Mouse (Mus musculus) intestine, postnatal 0 days (tissue): ENCODE measurements at regions not wholly inside any gene's neighbourhood (a gene's known extent, or its start where the extent isn't known, plus 50 kb on each side); places are given as distances from the start of the nearest gene placed in this dataset.

ENCODE experiments used
- ATAC-seq: fragments of 200-750 bp; cut with Nextera tagmentation; 2 replicates; pipeline ENCODE4 v1.8.0; 2017; ENCODE audit warnings: mild to moderate bottlenecking, moderate TSS enrichment, moderate library complexity
- H3K27ac ChIP-seq: fragments of 300-500 bp; sonication (generic); 2 replicates; pipeline ENCODE4 v1.5.1; 2014; ENCODE audit warnings: mild to moderate bottlenecking, low read depth, low read length, moderate library complexity
- H3K27me3 ChIP-seq: fragments of 300-500 bp; sonication (generic); replicated peaks from 2 replicates; pipeline ENCODE4 v1.6.1; 2014; ENCODE audit warnings: low read length, mixed read lengths; ENCODE audit not compliant: control insufficient read depth, insufficient read depth
- H3K36me3 ChIP-seq: fragments of 300-500 bp; sonication (generic); 2 replicates; pipeline ENCODE4 v1.6.1; 2014; ENCODE audit warnings: mild to moderate bottlenecking, moderate library complexity; ENCODE audit not compliant: control insufficient read depth, insufficient read depth
- H3K4me1 ChIP-seq: fragments of 300-500 bp; sonication (generic); replicated peaks from 2 replicates; pipeline ENCODE4 v1.6.1; 2014; ENCODE audit warnings: antibody characterized with exemption, low read length, mixed read lengths; ENCODE audit not compliant: control insufficient read depth, insufficient read depth
- H3K4me2 ChIP-seq: fragments of 300-500 bp; sonication (generic); replicated peaks from 2 replicates; pipeline ENCODE4 v1.6.1; 2014; ENCODE audit warnings: low read depth, mild to moderate bottlenecking, moderate library complexity
- H3K4me3 ChIP-seq: fragments of 300-500 bp; sonication (generic); 2 replicates; pipeline ENCODE4 v1.5.1; 2014; ENCODE audit warnings: low read depth, low read length
- H3K9ac ChIP-seq: fragments of 300-500 bp; sonication (generic); 2 replicates; pipeline ENCODE4 v1.6.1; 2014; ENCODE audit warnings: mild to moderate bottlenecking, low read depth, low read length
- H3K9me3 ChIP-seq: fragments of 300-500 bp; sonication (generic); 2 replicates; pipeline ENCODE4 v1.6.1; 2016; ENCODE audit warnings: mixed run types; ENCODE audit not compliant: control insufficient read depth
- CTCF ChIP-seq: sonication (generic); IDR thresholded peaks from 2 replicates; pipeline ENCODE4 v1.5.1; 2016; ENCODE audit warnings: low read depth, mild to moderate bottlenecking, control low read depth, antibody characterized with exemption, moderate library complexity
- WGBS: fragments of 180-500 bp; shearing (Covaris S2); extraction: QIAGEN DNeasy Blood & Tissue Kit; methylation state at CpG from one replicate; pipeline ENCODE4 v1.1.7; 2014; 5-methylcytosine and 5-hydroxymethylcytosine counted together

DNA sequence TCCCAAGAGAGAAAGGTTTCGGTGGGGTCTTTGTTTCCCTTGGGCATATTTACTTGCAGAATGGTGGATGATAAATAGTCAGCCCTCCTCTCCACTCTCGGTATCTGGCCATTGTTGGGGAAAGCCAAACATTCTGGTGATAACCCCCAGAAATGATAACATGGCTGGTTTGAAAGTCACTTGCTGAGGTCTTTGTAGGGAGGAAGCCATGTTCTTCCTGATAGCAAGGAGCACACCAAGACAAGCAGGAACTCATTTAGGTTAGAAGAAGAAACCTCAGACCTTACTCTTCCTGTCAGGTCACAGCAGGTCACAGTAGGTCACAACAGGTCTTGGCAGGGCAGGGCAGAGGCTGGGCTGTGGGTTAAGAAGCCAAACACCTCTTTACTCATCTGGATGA is 144.1 kb upstream of the Jun start:
- no peaks in the 10 kb centered on the region for H3K36me3 ChIP-seq
- WGBS = 66% methylated on average over 2 of the region's 2 CpGs
- TF ChIP-seq CTCF = no peak
- ATAC-seq = no peak
- H3K4me2 ChIP-seq = no peak overlapping the region
- H3K4me3 ChIP-seq = no peak overlapping the region
- H3K4me1 ChIP-seq = peaks cover 11% of the 10 kb centered on the region; the same call in 1 of the 2 replicates
- H3K27ac ChIP-seq = no peak overlapping the region
- H3K27me3 ChIP-seq = no peaks in the 10 kb centered on the region
- no peaks in the 10 kb centered on the region for H3K9me3 ChIP-seq
- no peak overlapping the region for H3K9ac ChIP-seq

DNA sequence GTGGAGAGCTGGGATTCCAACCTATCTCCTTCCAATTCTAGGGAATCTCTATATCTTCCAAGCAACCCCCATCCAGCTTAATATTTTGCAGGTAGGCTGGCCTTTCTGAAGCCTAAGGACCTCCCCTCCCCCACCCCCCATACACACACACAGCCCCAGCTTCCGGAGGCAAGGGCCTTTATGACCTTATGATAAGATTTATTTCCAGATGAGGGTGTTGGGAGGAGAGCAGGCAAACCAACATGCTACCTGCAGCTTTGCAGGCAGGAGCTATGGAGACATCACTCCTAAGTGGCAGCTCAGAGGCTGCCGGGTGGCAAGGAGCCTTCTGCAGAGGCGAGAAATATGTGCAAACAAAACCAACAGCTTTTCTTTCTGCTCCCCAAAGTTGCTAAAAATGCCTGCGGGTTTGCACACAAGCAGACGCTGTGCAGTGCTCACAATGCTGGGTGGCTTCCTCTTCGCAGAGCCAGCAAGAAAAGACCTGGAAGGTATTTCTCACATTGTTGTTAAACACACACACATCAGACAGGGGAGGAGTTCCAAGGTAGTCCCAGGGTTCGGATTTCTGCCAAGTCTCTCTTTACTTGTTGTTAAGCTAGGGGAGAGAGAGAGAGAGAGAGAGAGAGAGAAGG is 145.2 kb upstream of the Jun start:
- Histone ChIP-seq H3K9ac (no peak overlapping the region), H3K4me1 (peaks cover 11% of the 10 kb centered on the region; the same call in 1 of the 2 replicates), H3K36me3 (no peaks in the 10 kb centered on the region), H3K9me3 (no peaks in the 10 kb centered on the region), H3K27me3 (no peaks in the 10 kb centered on the region), H3K4me2 (no peak overlapping the region), H3K4me3 (no peak overlapping the region), H3K27ac (no peak overlapping the region)
- WGBS = 26% methylated on average over 7 of the region's 7 CpGs
- TF ChIP-seq CTCF = no peak
- ATAC-seq = no peak

DNA sequence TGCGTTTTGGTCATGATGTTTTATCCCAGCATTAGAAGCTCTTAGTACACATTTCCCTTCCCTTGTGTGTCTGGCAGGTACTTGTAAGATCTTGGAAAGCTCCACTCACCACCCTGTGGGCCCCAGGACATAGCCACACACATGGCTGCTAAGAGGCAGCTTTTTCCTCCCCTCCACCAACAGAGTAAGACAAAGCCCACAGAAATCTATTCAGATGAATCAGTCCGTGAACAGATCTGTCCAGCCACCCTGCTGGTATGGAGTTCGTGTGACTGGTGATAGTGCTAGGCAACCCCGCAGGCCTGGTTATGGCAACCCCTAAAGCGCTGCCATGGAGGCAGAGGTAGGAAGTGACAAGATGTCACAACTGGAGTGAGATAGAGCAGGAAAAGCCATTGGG is 147.4 kb upstream of the Jun start:
- H3K36me3 ChIP-seq = no peaks in the 10 kb centered on the region
- WGBS = 92% methylated on average over 5 of the region's 5 CpGs
- 0 out of 2 replicates have a peak, but pooled peaks cover 4% of the 10 kb centered on the region for H3K4me1 ChIP-seq
- H3K4me3 ChIP-seq = no peak overlapping the region
- ATAC-seq = no peak
- TF ChIP-seq CTCF = no peak
- H3K4me2 ChIP-seq = no peak overlapping the region
- H3K9ac ChIP-seq = no peak overlapping the region
- H3K27me3 ChIP-seq = no peaks in the 10 kb centered on the region
- H3K27ac ChIP-seq = no peak overlapping the region
- H3K9me3 ChIP-seq = no peaks in the 10 kb centered on the region

DNA sequence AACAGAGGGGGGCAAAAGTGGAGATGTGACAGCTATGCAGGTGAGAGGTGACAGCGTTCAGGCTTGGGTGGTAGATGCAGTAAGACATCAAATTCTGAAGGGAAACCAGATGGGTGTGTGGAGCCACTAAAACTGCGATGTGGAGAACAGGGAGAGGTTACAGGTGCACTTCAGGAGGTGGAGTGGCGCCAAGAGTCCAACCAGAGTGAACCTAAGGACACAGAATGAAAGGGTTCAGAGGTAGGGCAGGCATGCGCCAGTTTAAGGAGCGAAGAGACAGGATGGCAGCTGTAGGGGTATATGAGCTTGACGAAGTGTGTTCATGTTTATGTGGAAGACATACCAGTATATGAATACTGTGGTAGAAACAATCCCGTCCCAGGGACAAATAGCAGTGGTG is 148.1 kb upstream of the Jun start:
- 0 out of 2 replicates have a peak, but pooled peaks have one; percentile 33 for ATAC-seq
- WGBS = 83% methylated on average over 7 of the region's 7 CpGs
- Histone ChIP-seq H3K4me3 (no peak overlapping the region), H3K27me3 (no peaks in the 10 kb centered on the region), H3K4me2 (no peak overlapping the region), H3K4me1 (0 out of 2 replicates have a peak, but pooled peaks cover 4% of the 10 kb centered on the region), H3K36me3 (no peaks in the 10 kb centered on the region), H3K9ac (no peak overlapping the region), H3K9me3 (no peaks in the 10 kb centered on the region), H3K27ac (no peak overlapping the region)
- no peak for TF ChIP-seq CTCF

DNA sequence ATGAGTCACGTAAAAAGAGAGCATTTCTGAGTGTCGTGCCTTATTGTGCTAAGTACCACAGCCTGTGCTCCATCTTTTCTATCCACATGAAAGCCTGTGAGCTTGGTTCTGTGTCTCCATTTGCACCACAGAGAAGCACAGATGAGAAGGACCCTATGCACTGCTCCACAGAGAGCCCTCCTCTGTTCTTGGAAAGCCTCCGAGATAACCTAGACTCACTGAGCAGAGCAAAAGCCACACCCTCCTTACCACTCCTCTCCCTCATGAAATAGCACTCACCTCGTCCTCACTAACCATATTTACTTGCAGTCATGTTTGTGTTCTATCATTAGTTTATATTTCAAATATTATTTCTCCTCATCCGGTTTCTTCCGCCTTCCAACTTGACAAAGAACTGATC is 150.5 kb upstream of the Jun start:
- H3K27ac ChIP-seq = no peak overlapping the region
- ATAC-seq = no peak
- 82% methylated on average over 6 of the region's 6 CpGs for WGBS
- TF ChIP-seq CTCF = no peak
- no peaks in the 10 kb centered on the region for H3K36me3 ChIP-seq
- no peaks in the 10 kb centered on the region for H3K9me3 ChIP-seq
- no peak overlapping the region for H3K9ac ChIP-seq
- no peak overlapping the region for H3K4me3 ChIP-seq
- H3K27me3 ChIP-seq = no peaks in the 10 kb centered on the region
- H3K4me2 ChIP-seq = no peak overlapping the region
- H3K4me1 ChIP-seq = no peaks in the 10 kb centered on the region

DNA sequence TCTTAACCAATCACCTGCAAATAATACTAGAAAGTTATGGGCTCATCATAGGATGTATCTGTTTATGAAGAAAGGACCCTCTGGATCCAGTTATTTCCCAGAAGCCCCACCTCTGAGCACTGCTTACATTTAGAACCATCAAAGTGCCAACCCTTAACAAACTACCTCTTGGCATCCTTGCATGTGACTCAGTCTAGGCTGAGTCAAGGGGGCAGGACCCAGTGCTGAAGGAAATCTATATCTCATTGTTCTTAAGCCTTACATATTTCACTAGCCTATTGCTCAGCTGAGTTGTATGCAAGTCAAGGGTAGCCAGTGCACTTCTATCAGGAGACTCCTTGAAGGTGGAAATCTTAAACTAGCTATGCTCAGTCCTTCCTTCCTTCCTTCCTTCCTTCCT is 151.6 kb upstream of the Jun start:
- Histone ChIP-seq H3K4me3 (no peak overlapping the region), H3K4me2 (no peak overlapping the region), H3K4me1 (no peaks in the 10 kb centered on the region), H3K27ac (no peak overlapping the region), H3K9ac (no peak overlapping the region), H3K9me3 (no peaks in the 10 kb centered on the region), H3K27me3 (no peaks in the 10 kb centered on the region), H3K36me3 (no peaks in the 10 kb centered on the region)
- no peak for TF ChIP-seq CTCF
- ATAC-seq = no peak

DNA sequence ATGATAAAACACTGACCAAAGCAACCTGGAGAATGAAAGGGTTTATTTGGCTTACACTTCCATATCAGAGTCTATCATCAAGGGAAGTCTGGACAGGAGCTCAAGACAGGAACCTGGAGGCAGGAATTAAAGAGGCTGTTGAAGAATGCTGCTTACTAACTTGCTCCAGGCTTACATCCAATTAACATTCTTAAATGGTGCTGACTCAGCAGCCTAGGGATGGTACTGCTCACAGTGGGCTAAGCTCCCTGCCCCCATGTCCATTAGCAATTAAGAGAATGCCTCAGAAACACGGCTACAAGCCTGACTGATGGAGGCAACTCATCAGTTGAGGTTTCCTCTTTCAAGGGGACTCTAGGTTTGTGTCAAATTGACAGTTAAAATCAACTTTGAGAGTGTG is 153.3 kb upstream of the Jun start:
- 67% methylated on average over 1 of the region's 1 CpGs for WGBS
- H3K9me3 ChIP-seq = no peaks in the 10 kb centered on the region
- no peak overlapping the region for H3K4me2 ChIP-seq
- no peak overlapping the region for H3K4me3 ChIP-seq
- H3K27ac ChIP-seq = no peak overlapping the region
- no peak for TF ChIP-seq CTCF
- no peak overlapping the region for H3K9ac ChIP-seq
- no peaks in the 10 kb centered on the region for H3K27me3 ChIP-seq
- no peak for ATAC-seq
- no peaks in the 10 kb centered on the region for H3K36me3 ChIP-seq
- H3K4me1 ChIP-seq = no peaks in the 10 kb centered on the region
